In genomic region chr11:51448256-51448655, GRCm38 (mm10) we compare ENCODE assay signal across 22 mouse cellular contexts.
DNase-seq lines count a peak whose midpoint lies in the region; TF ChIP-seq lines count a peak whose summit lies in the region.
"Had no signal": no experiment of that assay in that cellular context is flagged by ENCODE, and none has a peak within 500 bp of the region (broad histone marks: within the 10 kb centered on the region; RNA-seq: fewer than 3 reads in every experiment).

No protein-coding gene starts in this region.

- H3K4me3 ChIP-seq in layer of hippocampus, adult 2 months, result no peak overlapping the region
- H3K4me3 ChIP-seq in embryonic facial prominence, embryonic 10.5 days, result no peak overlapping the region
- no peak overlapping the region for H3K4me3 ChIP-seq in limb, embryonic 10.5 days
- H3K4me3 ChIP-seq: embryonic facial prominence, embryonic 12.5 days; embryonic facial prominence, embryonic 15.5 days; forebrain, embryonic 12.5 days; forebrain, embryonic 15.5 days; heart, adult 2 months; heart, embryonic 10.5 days; heart, embryonic 13.5 days; hindbrain, embryonic 13.5 days had no signal

- peaks cover 54% of the 10 kb centered on the region for H3K4me1 ChIP-seq in embryonic facial prominence, embryonic 10.5 days
- H3K4me1 ChIP-seq in limb, embryonic 10.5 days, result peaks cover 28% of the 10 kb centered on the region
- H3K4me1 ChIP-seq: heart, embryonic 10.5 days; heart, embryonic 13.5 days had no signal

- no peak for DNase-seq in layer of hippocampus, adult 2 months (ENCODE audit: low spot score in 2 of 2)
- DNase-seq in layer of hippocampus, adult 9-11 months, result no peak
- peak; percentile 11 for DNase-seq in NIH3T3 (ENCODE audit: low read depth)
- no peak for DNase-seq in embryonic facial prominence, embryonic 10.5 days (ENCODE audit: low spot score)
- no peak for DNase-seq in limb, embryonic 10.5 days (ENCODE audit: low spot score)
- DNase-seq in heart, postnatal 25 days (ENCODE audit: low spot score), result no peak
- DNase-seq: adrenal gland, adult 8-10 months; adrenal gland, postnatal 25 days; cerebellum, adult 11-12 months; cerebellum, adult 8-10 months; cerebellum, postnatal 14 days; gastrocnemius, postnatal 25 days; heart, adult 2 months; heart, postnatal 14 days had no signal

- H3K36me3 ChIP-seq in embryonic facial prominence, embryonic 10.5 days (replicated peaks), result no peaks in the 10 kb centered on the region
- no peaks in the 10 kb centered on the region for H3K36me3 ChIP-seq in limb, embryonic 10.5 days
- H3K36me3 ChIP-seq: embryonic facial prominence, embryonic 12.5 days; embryonic facial prominence, embryonic 15.5 days; forebrain, embryonic 12.5 days; forebrain, embryonic 15.5 days; heart, embryonic 10.5 days; heart, embryonic 13.5 days; hindbrain, embryonic 13.5 days had no signal

- peak overlapping the region; percentile 71; the same call in 1 of the 2 replicates for H3K27ac ChIP-seq in layer of hippocampus, adult 2 months
- H3K27ac ChIP-seq in embryonic facial prominence, embryonic 10.5 days (replicated peaks), result peak overlapping the region; percentile 46
- 0 out of 2 replicates have a peak overlapping the region, but pooled peaks have one; percentile 7 for H3K27ac ChIP-seq in limb, embryonic 10.5 days
- H3K27ac ChIP-seq: embryonic facial prominence, embryonic 12.5 days; embryonic facial prominence, embryonic 15.5 days; forebrain, embryonic 12.5 days; forebrain, embryonic 15.5 days; heart, adult 2 months; heart, embryonic 10.5 days; heart, embryonic 13.5 days; hindbrain, embryonic 13.5 days; hindbrain, postnatal 0 days had no signal

- no peaks in the 10 kb centered on the region for H3K27me3 ChIP-seq in embryonic facial prominence, embryonic 10.5 days (replicated peaks; ENCODE audit: low read depth, poor library complexity, severe bottlenecking)
- H3K27me3 ChIP-seq in limb, embryonic 10.5 days (ENCODE audit: low read depth, poor library complexity, severe bottlenecking), result no peaks in the 10 kb centered on the region
- H3K27me3 ChIP-seq: embryonic facial prominence, embryonic 12.5 days; embryonic facial prominence, embryonic 15.5 days; forebrain, embryonic 12.5 days; forebrain, embryonic 15.5 days; hindbrain, embryonic 13.5 days had no signal

- intact Hi-C loops in heart, postnatal 25 days (cut with DNase I), result no loop called here

- no peak for TF ChIP-seq CTCF in layer of hippocampus, adult 2 months (conservative IDR thresholded peaks at IDR 0.05)

- WGBS in embryonic facial prominence, embryonic 10.5 days, result 75% methylated on average over 4 of the region's 4 CpGs
- 93% methylated on average over 4 of the region's 4 CpGs for WGBS in limb, embryonic 10.5 days

- no peaks in the 10 kb centered on the region for H3K9me3 ChIP-seq in embryonic facial prominence, embryonic 10.5 days
- no peaks in the 10 kb centered on the region for H3K9me3 ChIP-seq in limb, embryonic 10.5 days (replicated peaks)
- H3K9me3 ChIP-seq: embryonic facial prominence, embryonic 12.5 days; embryonic facial prominence, embryonic 15.5 days; forebrain, embryonic 12.5 days; forebrain, embryonic 15.5 days; heart, embryonic 10.5 days; heart, embryonic 13.5 days; hindbrain, embryonic 13.5 days had no signal

Comparison
In these comparisons a context has a peak if more than half of its experiments do, and no peak if none do; other contexts are left out.
1. H3K27ac ChIP-seq: peak in every context shown above with its lines; median percentile 71 in layer of hippocampus, adult 2 months; 46 in embryonic facial prominence, embryonic 10.5 days; 7 in limb, embryonic 10.5 days.